Mouse (Mus musculus) hindbrain, embryonic 11.5 days (tissue): ENCODE results near the gene Klk1b24. TPM values are rescaled to one million over a fixed set of nuclear protein-coding genes. Genes with fewer than 3 reads are reported as not detected.
"Not testable (repeated sequence)": the region's sequence is repeated elsewhere in the genome, so short reads cannot be mapped to it uniquely, and the experiment has no call there.

Experiments
- ATAC-seq: fragments of 200-750 bp; cut with Nextera tagmentation; 2 replicates; pipeline ENCODE4 v1.8.0; 2017; ENCODE audit warnings: mild to moderate bottlenecking, moderate TSS enrichment, moderate library complexity; ENCODE audit not compliant: low FRiP score
- DNase-seq: peaks from one replicate; pipeline ENCODE4 v3.0.0-alpha.2; 2015; ENCODE audit warnings: low spot score
- H3K27ac ChIP-seq: fragments of 300-500 bp; sonication (generic); 2 replicates; pipeline ENCODE4 v1.5.1; 2014; ENCODE audit warnings: mild to moderate bottlenecking, low read depth, low read length
- H3K27me3 ChIP-seq: fragments of 300-500 bp; sonication (generic); 2 replicates; pipeline ENCODE4 v1.6.1; 2014; ENCODE audit warnings: mild to moderate bottlenecking, low read length, moderate library complexity, mixed read lengths; ENCODE audit not compliant: control insufficient read depth, insufficient read depth
- H3K36me3 ChIP-seq: fragments of 300-500 bp; sonication (generic); 2 replicates; pipeline ENCODE4 v1.6.1; 2014; ENCODE audit warnings: mild to moderate bottlenecking, low read length, moderate library complexity, mixed read lengths; ENCODE audit not compliant: control insufficient read depth, insufficient read depth
- H3K4me1 ChIP-seq: fragments of 300-500 bp; sonication (generic); replicated peaks from 2 replicates; pipeline ENCODE4 v1.6.1; 2014; ENCODE audit warnings: low read length, mixed read lengths; ENCODE audit not compliant: control insufficient read depth, insufficient read depth
- H3K4me2 ChIP-seq: fragments of 300-500 bp; sonication (generic); replicated peaks from 2 replicates; pipeline ENCODE4 v1.6.1; 2014; ENCODE audit warnings: mild to moderate bottlenecking, low read depth, low read length
- H3K4me3 ChIP-seq: fragments of 300-500 bp; sonication (generic); 2 replicates; pipeline ENCODE4 v1.5.1; 2014; ENCODE audit warnings: low read depth, low read length
- H3K9ac ChIP-seq: fragments of 300-500 bp; sonication (generic); 2 replicates; pipeline ENCODE4 v1.6.1; 2014; ENCODE audit warnings: low read depth, low read length
- H3K9me3 ChIP-seq: fragments of 300-500 bp; sonication (generic); 2 replicates; pipeline ENCODE4 v1.6.1; 2016; ENCODE audit warnings: low read length; ENCODE audit not compliant: control insufficient read depth
- WGBS: fragments of 180-500 bp; shearing (Covaris S2); extraction: QIAGEN DNeasy Blood & Tissue Kit; methylation state at CpG from one replicate; pipeline ENCODE4 v1.1.7; 2014; 5-methylcytosine and 5-hydroxymethylcytosine counted together
- polyA plus RNA-seq: library from polyadenylated mRNA; unstranded; fragments of >200 nt; fragmentation: Nextera tagmentation; extraction: Ambion mirVana; gene quantifications from 2 replicates; pipeline ENCODE4 v1.2.1, GENCODE M21; 2014

Klk1b24 gene
- polyA plus RNA-seq, 1 experiment from 2014 or later: 0.32 TPM

DNA sequence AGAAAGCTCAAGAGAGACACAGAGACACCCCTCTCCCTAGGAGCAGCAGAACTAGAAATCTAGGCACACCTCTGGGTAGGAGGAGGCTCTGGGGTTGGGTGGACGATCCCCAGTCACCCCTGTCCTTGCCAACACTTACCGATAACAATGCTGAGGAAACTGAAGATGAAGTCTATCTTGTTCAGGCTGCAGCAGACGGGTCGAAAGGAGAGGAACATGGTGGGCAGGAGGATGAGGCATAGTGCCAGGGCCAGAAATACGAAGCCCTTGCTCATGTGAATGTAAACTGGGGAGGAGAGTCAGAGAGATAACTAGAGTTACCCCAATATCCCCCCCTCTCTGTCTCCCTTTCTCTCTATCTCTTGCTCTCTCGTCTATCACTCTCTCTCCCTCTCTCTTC is 34.3 kb downstream of the Klk1b24 start:
- not testable (repeated sequence) for H3K9ac ChIP-seq, DNase-seq, H3K9me3 ChIP-seq, H3K36me3 ChIP-seq, H3K4me3 ChIP-seq, H3K27me3 ChIP-seq, H3K27ac ChIP-seq, ATAC-seq, H3K4me1 ChIP-seq, H3K4me2 ChIP-seq
- 83% methylated on average over 6 of the region's 6 CpGs for WGBS

DNA sequence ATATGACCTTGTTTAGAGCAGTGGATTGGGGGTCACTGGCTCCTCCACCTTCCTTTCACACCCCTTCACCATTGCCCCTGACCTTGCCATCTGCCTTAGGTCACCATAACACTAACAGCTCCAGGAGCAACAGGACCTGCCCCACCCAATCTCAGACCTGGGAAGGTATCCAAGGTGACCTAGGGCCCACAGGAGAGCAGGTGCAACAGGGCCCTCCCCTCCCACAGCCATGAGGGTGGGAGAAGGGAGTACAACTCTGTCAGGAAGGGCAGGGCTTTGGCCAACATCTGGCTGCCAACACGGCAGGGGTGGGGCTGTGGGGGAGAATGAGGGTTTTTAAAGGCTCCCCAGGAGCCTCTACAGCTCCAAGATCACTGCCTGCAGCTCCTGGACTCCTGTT is 37.0 kb downstream of the Klk1b24 start, which contains the start of gene Klk1:
Gene Klk1 (plus strand): TSS at position 285 of the 400 bp plus-strand sequence.
- no peak for ATAC-seq
- H3K4me2 ChIP-seq: no peak within 1 kb of the TSS
- no peaks in the 10 kb centered on the region for H3K9me3 ChIP-seq
- H3K9ac ChIP-seq: no peak within 1 kb of the TSS
- no peak within 1 kb of the TSS for H3K27ac ChIP-seq
- 45% methylated on average over 1 of the region's 1 CpGs for WGBS
- H3K36me3 ChIP-seq: no peaks in the 10 kb centered on the region
- no peaks in the 10 kb centered on the region for H3K27me3 ChIP-seq
- no peak within 1 kb of the TSS for H3K4me3 ChIP-seq
- H3K4me1 ChIP-seq: no peaks in the 10 kb centered on the region
- no peak for DNase-seq

DNA sequence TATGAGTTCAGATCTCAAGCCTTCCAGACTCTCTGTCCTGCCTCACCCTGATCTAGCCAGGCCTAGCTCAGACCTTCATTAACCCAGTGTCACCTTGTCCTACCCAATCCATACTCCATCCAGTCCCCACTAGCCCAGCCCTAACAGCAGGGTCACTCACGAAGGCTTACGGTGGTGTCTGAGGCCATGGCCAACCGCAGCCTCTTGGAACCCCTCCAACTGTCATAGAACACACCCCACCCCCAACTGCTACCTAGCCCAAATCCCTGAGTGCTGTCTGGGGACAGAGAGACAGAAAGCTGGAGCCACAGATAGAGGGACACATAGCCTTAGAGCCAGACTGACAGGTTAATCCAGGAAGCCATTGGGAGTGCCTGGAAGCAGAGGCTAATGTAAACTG is 47.9 kb downstream of the Klk1b24 start, which contains the start of gene Gm36864:
Gene Gm36864 (plus strand): TSS at position 269 of the 400 bp plus-strand sequence.
- ATAC-seq (no peak), DNase-seq (no peak)
- Histone ChIP-seq H3K4me1 (no peaks in the 10 kb centered on the region), H3K27me3 (no peaks in the 10 kb centered on the region), H3K27ac (no peak within 1 kb of the TSS), H3K9ac (no peak within 1 kb of the TSS), H3K9me3 (no peaks in the 10 kb centered on the region), H3K4me3 (no peak within 1 kb of the TSS), H3K36me3 (no peaks in the 10 kb centered on the region), H3K4me2 (no peak within 1 kb of the TSS)
- WGBS: 75% methylated on average over 3 of the region's 3 CpGs

DNA sequence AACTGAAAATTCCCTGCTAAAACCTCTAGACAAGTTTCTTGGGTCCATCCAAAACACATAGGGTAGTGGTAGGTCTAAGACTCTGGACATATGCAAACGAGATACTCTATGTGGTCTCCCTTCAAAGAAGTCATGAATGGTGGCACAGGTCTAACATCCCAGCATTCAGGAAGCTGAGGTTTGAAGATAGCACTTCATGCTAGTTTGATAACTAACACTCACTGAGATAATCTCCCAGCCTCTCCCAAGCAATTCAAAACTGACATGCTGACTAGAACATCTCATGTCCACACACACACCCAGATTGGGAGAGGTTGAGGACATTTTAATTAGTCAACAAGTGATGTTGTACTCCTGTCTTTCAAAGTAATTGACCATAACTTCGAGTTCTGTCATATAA is 51.9 kb downstream of the Klk1b24 start:
- ATAC-seq: no peak
- WGBS: 67% methylated on average over 2 of the region's 2 CpGs

DNA sequence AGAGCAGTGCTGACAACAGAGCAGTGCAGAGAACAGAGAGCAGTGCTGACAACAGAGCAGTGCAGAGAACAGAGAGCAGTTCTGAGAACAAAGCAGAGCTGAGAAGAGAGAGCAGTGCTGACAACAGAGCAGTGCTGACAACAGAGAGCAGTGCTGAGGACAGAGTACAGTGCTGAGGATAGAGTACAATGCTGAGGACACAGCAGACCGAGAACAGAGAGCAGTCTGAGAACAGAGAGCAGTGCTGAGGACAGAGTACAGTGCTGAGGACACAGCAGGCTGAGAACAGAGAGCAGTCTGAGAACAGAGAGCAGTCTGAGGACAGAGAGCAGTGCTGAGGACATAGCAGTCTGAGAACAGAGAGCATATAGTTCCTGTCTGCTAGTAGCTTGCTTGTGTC is 52.7 kb downstream of the Klk1b24 start:
- H3K4me1 ChIP-seq: no peaks in the 10 kb centered on the region; the same call in 1 of the 2 replicates
- no peak overlapping the region for H3K27ac ChIP-seq
- no peak for DNase-seq
- WGBS: 57% methylated on average over 1 of the region's 1 CpGs
- H3K9ac ChIP-seq: no peak overlapping the region
- no peak overlapping the region for H3K4me3 ChIP-seq
- ATAC-seq: no peak
- no peaks in the 10 kb centered on the region for H3K36me3 ChIP-seq
- no peak overlapping the region for H3K4me2 ChIP-seq
- no peaks in the 10 kb centered on the region for H3K27me3 ChIP-seq
- no peaks in the 10 kb centered on the region for H3K9me3 ChIP-seq

More for the DNA sequence above, 51.9 kb downstream of the Klk1b24 start:
- H3K27me3 ChIP-seq: no peaks in the 10 kb centered on the region
- no peak overlapping the region for H3K4me2 ChIP-seq
- H3K27ac ChIP-seq: no peak overlapping the region
- DNase-seq: no peak
- no peaks in the 10 kb centered on the region for H3K9me3 ChIP-seq
- no peaks in the 10 kb centered on the region for H3K36me3 ChIP-seq
- no peaks in the 10 kb centered on the region for H3K4me1 ChIP-seq
- no peak overlapping the region for H3K4me3 ChIP-seq
- no peak overlapping the region for H3K9ac ChIP-seq

DNA sequence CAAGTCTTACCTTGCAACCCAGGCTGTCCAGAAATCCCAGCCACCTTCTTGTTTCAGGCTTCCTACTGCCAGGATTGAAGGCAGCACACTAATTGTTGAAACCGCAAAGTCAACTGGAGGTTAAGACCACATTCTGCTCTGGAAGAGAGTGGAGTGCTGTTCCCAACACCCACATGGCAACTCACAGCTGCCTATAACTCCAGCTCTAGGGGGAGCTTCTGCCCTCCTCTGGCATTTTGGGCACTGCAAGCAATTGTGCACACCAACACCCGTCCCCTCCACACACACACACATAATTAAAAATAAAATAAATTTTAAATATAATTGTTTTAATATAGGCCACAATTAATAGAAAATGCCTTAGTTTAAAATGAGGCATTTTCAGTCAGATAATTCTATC is 53.1 kb downstream of the Klk1b24 start:
- H3K9ac ChIP-seq: no peak overlapping the region
- H3K36me3 ChIP-seq: no peaks in the 10 kb centered on the region
- no peak overlapping the region for H3K4me2 ChIP-seq
- no peak overlapping the region for H3K27ac ChIP-seq
- 79% methylated on average over 2 of the region's 2 CpGs for WGBS
- no peak for DNase-seq
- no peaks in the 10 kb centered on the region for H3K27me3 ChIP-seq
- no peaks in the 10 kb centered on the region; the same call in 1 of the 2 replicates for H3K4me1 ChIP-seq
- no peaks in the 10 kb centered on the region for H3K9me3 ChIP-seq
- ATAC-seq: no peak
- no peak overlapping the region for H3K4me3 ChIP-seq

Other genes with a start within 250 kb of the Klk1b24 start
- gene Klk1b8, start 237.6 kb upstream of the Klk1b24 start, polyA plus RNA-seq: not detected in 2 replicates
- gene Klk1b1, start 221.5 kb upstream of the Klk1b24 start, polyA plus RNA-seq: not detected in 2 replicates
- not detected in 2 replicates for gene Klk1b9, start 212.2 kb upstream of the Klk1b24 start, polyA plus RNA-seq
- not detected in 2 replicates for gene Klk1b11, start 192.4 kb upstream of the Klk1b24 start, polyA plus RNA-seq
- gene Klk1b26, start 176.1 kb upstream of the Klk1b24 start, polyA plus RNA-seq: not detected in 2 replicates
- not detected in 2 replicates for gene Klk1b27, start 135.9 kb upstream of the Klk1b24 start, polyA plus RNA-seq
- gene Klk1b21, start 85.9 kb upstream of the Klk1b24 start, polyA plus RNA-seq: not detected in 2 replicates
- not detected in 2 replicates for gene Klk1b22, start 75.6 kb upstream of the Klk1b24 start, polyA plus RNA-seq
- gene Klk1b16, start 51.5 kb upstream of the Klk1b24 start, polyA plus RNA-seq: not detected in 2 replicates
- gene Klk1b3, start 10.0 kb downstream of the Klk1b24 start, polyA plus RNA-seq: not detected in 2 replicates
- not detected in 2 replicates for gene Klk1b4, start 19.2 kb downstream of the Klk1b24 start, polyA plus RNA-seq
- not detected in 2 replicates for gene Klk1b5, start 27.7 kb downstream of the Klk1b24 start, polyA plus RNA-seq
- gene Klk1, start 37.1 kb downstream of the Klk1b24 start, polyA plus RNA-seq: not detected in 2 replicates
- gene Gm36864, start 47.9 kb downstream of the Klk1b24 start, polyA plus RNA-seq: not detected in 2 replicates
- 0.81 and 1.4 TPM in 2 replicates for gene 1700028J19Rik, start 58.5 kb downstream of the Klk1b24 start, polyA plus RNA-seq
- 97.1 and 113 TPM in 2 replicates for gene 2410002F23Rik, start 58.5 kb downstream of the Klk1b24 start, polyA plus RNA-seq
- gene Acp4, start 69.1 kb downstream of the Klk1b24 start, polyA plus RNA-seq: not detected in 2 replicates
- not detected in 2 replicates for gene Gm15517, start 73.2 kb downstream of the Klk1b24 start, polyA plus RNA-seq
- gene Clec11a, start 118.7 kb downstream of the Klk1b24 start, polyA plus RNA-seq: 2.7 TPM in 2 replicates
- gene Shank1, start 122.0 kb downstream of the Klk1b24 start, polyA plus RNA-seq: 5.1 and 6.9 TPM in 2 replicates
- 2.4 and 3.5 TPM in 2 replicates for gene Syt3, start 195.9 kb downstream of the Klk1b24 start, polyA plus RNA-seq
- 1.3 and 1.4 TPM in 2 replicates for gene 1700008O03Rik, start 197.6 kb downstream of the Klk1b24 start, polyA plus RNA-seq
- 9.1 and 11.4 TPM in 2 replicates for gene Lrrc4b, start 240.8 kb downstream of the Klk1b24 start, polyA plus RNA-seq